Mouse (Mus musculus) fibroblast of lung, adult 2 months (primary cell): Measurements from ENCODE around the gene Creg2.
A peak's percentile ranks its signal among the peaks of the same experiment; 100 is the strongest.

Experiments
- DNase-seq: peaks from one replicate; pipeline ENCODE4 v3.0.0-alpha.2; 2011; ENCODE audit warnings: low read depth

Gene Creg2

GRCm38 (mm10) chr1:39650435-39651240, 636 bp downstream of the Creg2 start:
- DNase-seq, result no peak

GRCm38 (mm10) chr1:39649691-39650434, 1.4 kb downstream of the Creg2 start:
- no peak for DNase-seq

GRCm38 (mm10) chr1:39648584-39648983, 2.7 kb downstream of the Creg2 start:
- no peak for DNase-seq

GRCm38 (mm10) chr1:39645905-39646759, 5.1 kb downstream of the Creg2 start:
- no peak for DNase-seq

- no peak for DNase-seq
Observed at GRCm38 (mm10) chr1:39644333-39644732, 6.9 kb downstream of the Creg2 start.

- DNase-seq, result no peak
Observed at GRCm38 (mm10) chr1:39641667-39642066, 9.6 kb downstream of the Creg2 start.

GRCm38 (mm10) chr1:39637139-39637538, 14.1 kb downstream of the Creg2 start:
- no peak for DNase-seq

GRCm38 (mm10) chr1:39636660-39637059, 14.6 kb downstream of the Creg2 start:
- DNase-seq, result peak; percentile 52

- DNase-seq, result peak; percentile 73
Observed at GRCm38 (mm10) chr1:39636196-39636595, 15.1 kb downstream of the Creg2 start.

- DNase-seq, result no peak
Observed at GRCm38 (mm10) chr1:39628606-39629005, 22.7 kb downstream of the Creg2 start.

- no peak for DNase-seq
Observed at GRCm38 (mm10) chr1:39625491-39625890, 25.8 kb downstream of the Creg2 start.

GRCm38 (mm10) chr1:39623729-39624128, 27.5 kb downstream of the Creg2 start:
- no peak for DNase-seq

- no peak for DNase-seq
Observed at GRCm38 (mm10) chr1:39623106-39623505, 28.2 kb downstream of the Creg2 start.

- DNase-seq, result no peak
Observed at GRCm38 (mm10) chr1:39618524-39618923, 32.8 kb downstream of the Creg2 start.

- no peak for DNase-seq
Observed at GRCm38 (mm10) chr1:39615526-39615925, 35.7 kb downstream of the Creg2 start.

- DNase-seq, result peak; percentile 39
Observed at GRCm38 (mm10) chr1:39614462-39615279, 36.6 kb downstream of the Creg2 start.

- DNase-seq, result no peak
Observed at GRCm38 (mm10) chr1:39613061-39613460, 38.2 kb downstream of the Creg2 start.

GRCm38 (mm10) chr1:39612491-39612890, 38.8 kb downstream of the Creg2 start:
- DNase-seq, result no peak

- no peak for DNase-seq
Observed at GRCm38 (mm10) chr1:39608534-39608933, 42.7 kb downstream of the Creg2 start.

- no peak for DNase-seq
Observed at GRCm38 (mm10) chr1:39602477-39602876, 48.8 kb downstream of the Creg2 start.

GRCm38 (mm10) chr1:39598726-39599125, 52.5 kb downstream of the Creg2 start:
- DNase-seq, result no peak
